Mouse (Mus musculus) left cerebral cortex, postnatal 25 days (tissue): ENCODE measurements at regions not wholly inside any gene's neighbourhood (a gene's known extent, or its start where the extent isn't known, plus 50 kb on each side); places are given as distances from the start of the nearest gene placed in this dataset.

Experiments
- DNase-seq, 2 experiments: peaks; one replicate each; pipeline ENCODE4 v3.0.0; 2022; ENCODE audit warnings: low spot score in 2 of 2, mixed read lengths in 1 of 2
- intact Hi-C: fragments of 180-260 bp; cut with DNase I; formaldehyde crosslinking; loops from one replicate; pipeline ENCODE4 v1.15.1; 2025

DNA sequence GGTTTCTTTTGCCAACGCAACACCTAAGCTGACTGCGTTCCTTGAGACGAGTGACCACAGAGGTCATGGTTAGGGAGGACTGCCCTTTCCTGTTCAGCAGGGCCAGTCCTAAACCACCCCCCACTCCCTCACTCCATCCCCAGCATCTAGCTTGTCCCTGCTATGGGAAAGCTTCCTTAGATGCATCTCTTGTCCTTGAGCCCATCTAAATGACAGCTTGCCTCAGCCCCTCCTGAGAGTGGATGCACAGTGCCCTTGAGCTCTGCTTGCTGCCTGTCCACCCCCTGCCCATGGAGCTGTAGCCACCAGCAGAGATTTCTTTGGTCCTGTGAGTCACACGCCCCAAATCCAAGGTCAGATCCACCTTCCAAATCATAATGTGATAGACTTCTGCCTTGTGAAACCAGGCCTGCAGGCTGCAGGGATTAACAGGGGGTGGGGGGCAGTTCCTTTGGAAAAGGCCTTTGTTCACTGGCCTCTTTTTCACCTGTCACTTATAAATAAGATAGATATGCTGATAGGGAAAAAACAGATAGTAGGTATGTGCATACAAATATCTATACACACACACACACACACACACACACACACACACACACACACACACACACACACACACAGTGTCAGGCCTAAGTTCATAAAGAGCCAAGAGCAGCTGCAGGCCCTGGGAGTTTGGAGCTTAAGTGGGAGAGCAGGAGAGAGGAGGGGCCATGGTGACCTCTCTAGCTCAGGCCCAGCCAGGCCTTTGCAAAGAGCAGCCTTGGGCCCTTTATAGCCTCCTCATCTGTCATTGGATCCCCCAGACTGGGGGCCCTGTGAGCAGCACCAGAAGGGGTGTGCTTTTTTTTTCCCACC lies 56.4 kb upstream of the Adra2c start:
- intact Hi-C loops = no loop called here
- no peak for DNase-seq

DNA sequence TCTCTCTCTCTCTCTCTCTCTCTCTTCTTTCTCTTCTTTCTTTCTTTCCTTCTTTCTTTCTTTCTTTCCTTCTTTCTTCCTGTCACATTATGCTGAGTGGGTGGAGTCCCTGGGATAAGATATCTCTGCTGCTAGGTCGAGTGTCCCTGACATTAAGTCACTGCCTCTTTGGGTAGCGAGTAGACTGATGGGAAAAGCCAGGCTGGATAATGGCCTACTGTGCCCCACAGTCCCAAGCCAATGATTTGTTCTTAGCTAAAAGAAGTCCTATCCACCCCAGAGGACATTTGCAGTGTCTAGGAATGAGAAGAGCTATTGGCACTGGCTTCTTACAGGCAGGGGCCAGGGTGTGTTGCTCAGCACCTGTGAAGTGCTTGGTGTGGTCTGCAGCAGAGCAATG lies 61.8 kb upstream of the Adra2c start:
- DNase-seq = no peak
- intact Hi-C loops = no loop called here

DNA sequence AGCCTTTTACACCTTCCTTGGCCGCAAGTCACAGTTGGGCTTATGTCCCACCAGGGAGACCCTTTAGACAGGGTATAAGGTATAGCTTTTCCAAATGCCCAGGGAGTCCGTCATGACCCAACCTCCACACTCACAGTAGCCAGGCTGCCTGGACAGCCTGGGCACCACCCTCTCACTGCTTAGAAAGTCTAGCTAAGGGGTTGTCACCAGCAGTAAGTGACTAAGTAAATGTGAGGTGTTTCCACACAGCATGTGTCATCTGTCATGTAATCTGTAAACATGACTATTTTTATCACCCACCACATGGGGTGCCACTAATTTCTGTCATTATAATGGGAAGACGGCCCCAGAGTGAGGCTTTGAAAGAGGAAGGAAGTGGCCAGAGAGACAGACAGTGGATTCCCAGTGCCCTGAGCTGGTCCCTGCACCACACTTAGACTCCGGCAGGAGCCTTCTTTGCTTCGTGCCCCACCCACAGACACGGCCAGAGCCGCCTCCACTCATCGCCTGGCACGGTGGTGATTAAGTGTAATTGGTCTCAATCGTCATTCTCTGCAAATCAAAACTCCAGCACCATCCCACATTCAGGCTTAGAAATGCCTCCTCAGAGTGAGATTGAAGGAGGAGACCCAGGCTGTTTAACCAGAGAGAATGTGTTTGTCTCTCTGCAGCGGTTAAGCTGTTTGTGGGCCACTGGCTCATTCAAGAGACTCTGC lies 62.5 kb upstream of the Adra2c start:
- DNase-seq = peak; percentile 27 to 41
- intact Hi-C loops = no loop called here

DNA sequence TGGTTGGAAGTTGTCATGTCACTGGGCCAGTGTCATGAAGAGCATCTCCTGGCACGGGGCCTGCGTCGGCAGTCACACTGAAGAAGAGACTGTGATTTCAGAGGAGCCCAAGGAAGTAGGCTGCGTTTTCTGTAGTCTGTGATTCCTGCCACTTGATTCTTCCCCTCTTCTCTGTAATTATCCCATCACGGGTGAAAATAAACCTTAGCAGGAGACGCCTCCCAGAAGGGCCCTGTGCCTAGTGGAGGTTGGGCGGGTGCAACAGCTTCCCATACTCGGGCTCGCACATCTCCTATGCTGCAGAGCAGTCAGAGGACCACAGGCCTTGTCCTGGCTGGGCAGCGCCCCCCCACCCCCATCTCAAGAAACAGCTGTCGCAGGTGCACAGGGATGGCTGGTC lies 63.1 kb upstream of the Adra2c start:
- DNase-seq = no peak
- intact Hi-C loops = no loop called here

DNA sequence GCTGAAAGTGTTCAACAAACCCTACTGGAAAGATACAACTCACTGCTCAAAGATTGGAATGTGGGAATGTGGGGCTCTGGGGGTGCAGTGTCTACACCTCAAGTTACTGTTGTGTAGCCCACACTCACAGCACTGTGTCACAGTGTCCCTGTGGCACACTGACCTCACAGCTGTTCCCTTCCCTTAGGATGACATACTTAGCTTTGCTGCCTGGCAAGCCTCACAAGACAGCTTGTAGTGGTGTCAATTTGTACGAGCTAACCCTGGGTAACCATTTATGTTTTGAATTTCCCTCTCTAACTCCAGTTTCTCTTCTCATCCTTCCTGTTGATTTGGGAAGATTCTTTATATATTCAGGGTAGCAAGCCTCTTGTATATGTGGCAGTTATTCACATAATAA lies 68.8 kb upstream of the Adra2c start:
- no peak for DNase-seq

DNA sequence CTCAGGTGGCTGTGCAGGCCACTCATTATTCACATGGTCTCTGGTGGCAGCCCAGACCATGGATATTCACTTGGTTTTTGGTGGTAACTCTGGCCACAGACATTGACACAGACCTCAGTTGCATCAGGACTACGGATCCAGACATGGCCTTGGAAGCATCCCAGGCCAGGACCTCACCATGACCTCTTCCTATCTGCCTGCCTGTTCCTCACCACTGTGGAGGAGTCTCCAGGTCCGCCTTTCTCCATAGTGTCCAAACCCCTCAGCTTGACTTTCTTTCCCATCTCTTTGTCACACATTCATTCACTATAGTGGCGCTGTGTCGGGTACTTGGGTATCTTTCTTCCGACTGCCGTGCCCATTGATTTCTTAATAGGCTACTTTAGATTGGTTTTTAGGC lies 74.1 kb upstream of the Adra2c start:
- intact Hi-C loops = no loop called here
- no peak for DNase-seq

More for the DNA sequence above, 68.8 kb upstream of the Adra2c start:
- intact Hi-C loops = no loop called here

DNA sequence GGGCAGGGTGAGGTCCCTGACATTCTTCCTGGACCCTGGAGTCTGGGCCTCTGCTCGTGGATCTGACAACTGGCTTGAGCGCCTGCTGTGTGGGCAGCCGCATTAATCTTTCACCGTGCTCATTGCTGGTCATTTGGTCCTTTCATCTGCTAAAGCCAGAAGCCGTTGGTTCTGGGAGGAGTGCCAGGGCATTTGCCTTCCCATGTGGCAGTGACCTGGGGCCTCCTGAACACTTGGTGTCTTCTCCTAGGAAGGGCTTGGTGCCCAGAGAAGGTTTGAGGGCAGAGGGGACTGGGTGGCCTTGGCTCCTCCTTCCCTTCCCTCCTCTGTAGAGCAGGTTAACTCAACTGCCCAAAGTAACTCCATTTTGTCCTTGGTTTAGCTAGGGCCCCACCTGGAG lies 79.7 kb upstream of the Adra2c start:
- DNase-seq = no peak
- intact Hi-C loops = no loop called here

DNA sequence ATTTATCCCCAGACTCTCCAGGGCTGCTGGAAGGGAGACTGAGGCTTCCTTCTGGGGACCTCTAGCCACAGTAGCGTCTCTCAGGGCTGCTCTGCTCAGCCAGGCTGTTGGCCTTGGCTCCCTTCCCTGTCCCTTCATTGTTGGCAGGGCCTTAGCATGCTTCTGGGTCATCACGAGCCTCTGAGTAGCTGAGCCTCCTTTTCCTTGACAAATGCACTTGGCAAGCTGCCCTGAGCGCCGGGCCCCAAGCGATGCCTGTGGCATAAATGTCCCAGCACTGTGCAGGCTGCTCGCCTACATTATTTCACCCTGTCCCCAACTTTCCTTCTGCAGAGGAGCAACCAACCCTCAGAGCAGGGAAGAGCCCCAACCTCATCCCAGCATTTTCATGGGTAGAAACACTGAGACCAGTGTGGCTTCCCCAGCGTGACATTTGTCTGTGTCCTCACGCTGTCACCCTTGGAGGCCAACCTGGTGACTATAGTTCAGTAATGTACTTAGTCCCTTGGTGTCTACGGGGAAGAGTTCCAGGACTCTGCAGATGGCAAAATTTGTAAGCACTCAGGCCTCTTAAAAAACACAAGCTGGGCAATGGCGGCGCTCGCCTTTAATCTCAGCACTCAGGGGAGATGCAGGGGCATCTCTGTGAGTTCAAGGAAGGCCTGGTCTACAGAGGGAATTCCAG lies 83.7 kb upstream of the Lrpap1 start:
- peak; percentile 69 to 81 for DNase-seq
- intact Hi-C loops = loop anchor here (5.0 kb wide), 1 partner anchor 143 kb away; no protein-coding TSS in a partner anchor

DNA sequence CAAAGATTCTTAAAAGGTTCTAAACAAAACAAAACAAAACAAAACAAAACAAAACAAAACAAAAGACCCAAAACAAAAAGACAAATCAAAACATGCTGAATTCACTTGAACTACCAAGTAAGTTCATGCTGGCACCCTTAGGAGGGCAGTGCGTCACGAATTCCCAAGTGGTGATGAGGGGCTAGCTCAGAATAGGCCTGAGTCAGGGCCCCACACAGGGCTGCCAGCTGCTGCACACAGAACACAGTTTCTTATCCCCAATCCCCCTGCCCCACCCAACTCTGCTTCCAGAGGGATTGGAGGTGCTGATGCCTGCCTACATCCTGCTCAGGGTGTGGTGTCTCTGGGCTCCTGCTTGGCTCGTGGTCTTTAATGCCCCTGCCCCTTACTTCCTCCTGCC lies 80.3 kb upstream of the Lrpap1 start:
- no peak for DNase-seq
- intact Hi-C loops = loop anchor here (5.0 kb wide), 1 partner anchor 146 kb away; no protein-coding TSS in a partner anchor

DNA sequence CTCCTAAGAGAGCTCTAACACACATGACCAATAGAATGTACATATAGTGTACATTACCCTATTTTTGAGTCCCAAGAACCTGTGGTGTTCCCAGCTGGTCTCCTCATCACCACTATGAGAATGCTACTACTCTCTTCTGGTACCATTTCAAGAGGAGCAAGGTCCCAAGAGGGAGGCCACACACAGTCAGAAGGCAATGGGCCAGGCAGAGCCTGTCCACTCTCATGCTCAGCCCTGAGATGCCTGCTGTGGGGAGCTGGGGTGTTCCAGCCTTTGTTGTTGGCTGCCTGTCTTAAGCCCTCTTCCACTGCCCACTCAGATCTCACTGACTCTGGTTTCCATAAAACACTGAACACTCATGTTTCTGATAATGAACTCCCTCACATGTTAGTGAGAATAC lies 79.7 kb upstream of the Lrpap1 start:
- DNase-seq = no peak
- intact Hi-C loops = loop anchor here (5.0 kb wide), 1 partner anchor 147 kb away; no protein-coding TSS in a partner anchor

DNA sequence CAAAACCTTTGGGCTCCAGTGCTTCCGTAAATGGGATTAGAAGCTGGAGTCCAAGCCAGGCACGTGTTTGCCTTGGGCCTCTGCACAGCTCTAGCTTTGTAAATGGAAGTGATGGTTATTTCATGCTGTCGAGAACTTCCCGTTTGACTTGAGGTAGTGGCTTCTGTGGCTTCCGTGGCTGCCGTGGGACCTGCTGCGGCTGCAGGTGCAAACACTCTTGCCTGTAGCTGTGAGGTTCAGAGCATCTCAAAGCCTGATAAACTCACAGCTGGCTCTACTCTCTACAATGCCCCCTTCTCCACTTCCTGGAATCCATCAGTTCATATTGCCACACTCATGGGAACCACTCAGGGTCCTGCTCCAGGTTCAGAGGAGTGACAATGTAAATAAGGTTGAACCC lies 77.9 kb upstream of the Lrpap1 start:
- DNase-seq = no peak
- intact Hi-C loops = no loop called here

DNA sequence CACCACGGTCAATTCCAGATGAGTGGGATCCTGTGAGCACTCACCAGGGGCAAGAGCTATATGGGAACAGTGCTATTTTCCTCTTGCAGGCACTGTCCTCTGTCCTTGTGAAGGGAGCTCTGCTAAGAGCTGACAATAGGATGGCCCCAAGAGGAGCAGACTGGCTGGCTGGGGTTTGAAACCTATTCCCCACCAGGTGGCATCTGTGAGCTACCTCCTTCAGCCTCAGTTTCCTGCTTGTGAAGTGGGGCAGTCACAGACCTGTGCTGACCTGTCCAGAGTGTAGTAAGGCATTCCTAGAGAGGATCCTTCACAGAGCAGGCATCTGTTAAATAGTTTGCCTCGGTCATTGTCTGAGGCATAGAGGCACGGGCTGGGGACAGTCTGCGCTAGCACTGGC lies 71.8 kb upstream of the Lrpap1 start:
- intact Hi-C loops = loop anchor here (1.0 to 5.0 kb wide), 2 partner anchors 100 to 171 kb away; partner anchors contain the start of gene Adra2c
- peak; percentile 30 for DNase-seq

DNA sequence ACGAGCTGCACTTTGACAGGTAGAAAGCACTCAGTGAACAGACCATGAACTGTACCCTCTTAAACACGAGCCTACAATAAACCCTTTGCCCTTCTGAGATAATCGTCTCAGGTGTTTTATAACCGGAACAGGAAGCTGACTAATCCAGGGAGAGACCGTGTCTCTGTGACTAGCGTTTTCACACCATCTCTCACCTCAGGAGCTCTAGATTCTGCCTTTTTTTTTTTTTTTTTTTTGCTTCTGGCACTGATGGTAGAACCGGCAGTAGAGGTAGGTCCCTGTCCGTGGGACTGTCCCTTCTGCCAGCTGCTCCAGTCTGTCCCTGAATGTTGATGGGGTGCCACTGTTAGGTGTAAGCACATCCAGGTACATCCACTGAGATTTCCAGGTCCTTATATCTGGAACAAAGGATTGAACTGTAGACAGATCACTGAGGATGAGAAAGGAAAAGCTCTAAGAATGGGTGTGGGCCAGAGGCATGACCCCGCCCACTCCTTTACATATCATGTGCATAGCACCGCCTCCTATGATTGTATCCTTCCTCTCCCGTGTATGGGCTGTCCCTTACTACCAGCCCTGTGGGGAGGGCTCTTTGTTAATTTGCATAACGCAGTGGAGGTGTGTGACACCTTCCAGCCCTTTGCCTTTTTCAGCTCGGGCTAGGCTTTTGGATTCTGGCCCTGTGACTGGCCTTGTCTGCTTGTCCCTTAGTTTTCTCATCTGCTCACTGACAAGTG lies 70.7 kb upstream of the Lrpap1 start:
- no peak for DNase-seq
- intact Hi-C loops = loop anchor here (5.0 kb wide), 1 partner anchor 101 kb away; the partner anchor contains the start of gene Adra2c

DNA sequence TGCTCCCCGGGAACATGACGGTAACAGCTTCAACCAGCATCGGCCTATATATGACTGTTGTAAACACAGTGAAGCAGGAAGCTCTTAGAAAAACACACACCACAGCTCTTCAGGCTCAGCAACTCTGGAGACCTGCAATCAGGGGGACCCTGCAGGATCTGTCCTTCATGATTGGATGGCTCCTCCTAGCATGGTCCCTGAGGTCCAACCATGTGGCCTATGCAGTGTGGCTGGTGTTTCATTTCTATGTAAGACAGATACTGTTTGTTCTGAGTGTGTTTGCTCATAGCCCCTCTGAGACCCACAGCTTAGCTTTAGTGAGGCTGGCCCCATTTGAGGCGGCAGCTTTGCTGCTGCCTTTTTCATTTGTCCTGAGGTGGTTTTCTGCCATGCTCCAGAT lies 68.8 kb upstream of the Lrpap1 start:
- intact Hi-C loops = no loop called here
- DNase-seq = no peak

DNA sequence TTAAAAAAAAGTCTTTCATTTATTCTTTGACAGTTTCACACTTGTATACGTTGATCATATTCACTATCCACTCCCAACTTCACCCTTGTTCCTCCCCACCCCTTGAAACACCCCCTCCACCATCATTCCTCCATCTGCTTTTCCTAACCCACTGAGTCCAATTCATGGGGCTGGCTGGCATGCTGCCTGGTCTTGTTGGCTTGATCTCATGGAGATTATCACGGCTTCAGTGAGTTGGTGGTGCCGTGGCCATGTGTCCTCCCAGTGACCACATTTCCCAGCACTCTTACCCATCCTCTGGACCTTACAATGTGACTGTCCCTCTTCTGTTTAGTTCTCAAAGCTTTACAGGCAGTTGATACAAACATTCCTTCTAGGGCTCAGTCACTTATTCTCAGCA lies 65.8 kb upstream of the Lrpap1 start:
- DNase-seq = no peak
- intact Hi-C loops = no loop called here

DNA sequence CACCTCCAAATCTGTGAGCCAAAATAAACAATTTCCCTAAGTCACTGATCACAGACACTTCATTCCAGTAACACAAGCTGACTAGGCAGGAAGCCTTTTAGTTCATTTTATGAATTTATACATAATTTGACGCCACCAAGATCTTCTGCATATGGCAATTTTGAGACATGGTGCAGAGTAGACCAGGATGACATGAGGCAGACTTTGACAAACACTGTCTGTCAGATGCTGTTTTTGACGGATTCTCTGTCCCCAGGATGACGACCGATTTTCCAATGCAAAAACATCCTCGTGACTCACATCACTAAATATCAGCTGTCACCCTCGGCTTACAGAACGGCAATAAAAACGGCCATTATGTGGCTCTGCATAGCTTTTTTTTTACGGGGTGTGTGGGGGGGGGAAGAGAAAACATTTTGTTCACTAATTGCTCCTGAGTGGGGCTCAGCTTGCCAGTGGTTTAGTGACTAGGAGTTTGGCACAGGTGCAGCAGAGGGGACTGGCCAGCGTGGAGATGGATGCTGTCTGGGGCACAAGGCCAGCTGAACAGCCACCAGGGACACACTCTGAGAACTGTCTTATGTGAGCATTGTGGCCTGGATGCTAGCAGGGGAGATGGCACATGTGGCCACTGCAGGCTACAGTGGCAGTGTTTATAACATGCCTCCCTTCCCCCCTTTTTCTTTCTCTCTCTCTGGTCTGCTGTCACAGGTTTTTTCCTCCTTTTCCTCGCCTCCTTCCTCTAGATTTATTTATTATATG lies 65.0 kb upstream of the Lrpap1 start:
- intact Hi-C loops = no loop called here
- DNase-seq = no peak

DNA sequence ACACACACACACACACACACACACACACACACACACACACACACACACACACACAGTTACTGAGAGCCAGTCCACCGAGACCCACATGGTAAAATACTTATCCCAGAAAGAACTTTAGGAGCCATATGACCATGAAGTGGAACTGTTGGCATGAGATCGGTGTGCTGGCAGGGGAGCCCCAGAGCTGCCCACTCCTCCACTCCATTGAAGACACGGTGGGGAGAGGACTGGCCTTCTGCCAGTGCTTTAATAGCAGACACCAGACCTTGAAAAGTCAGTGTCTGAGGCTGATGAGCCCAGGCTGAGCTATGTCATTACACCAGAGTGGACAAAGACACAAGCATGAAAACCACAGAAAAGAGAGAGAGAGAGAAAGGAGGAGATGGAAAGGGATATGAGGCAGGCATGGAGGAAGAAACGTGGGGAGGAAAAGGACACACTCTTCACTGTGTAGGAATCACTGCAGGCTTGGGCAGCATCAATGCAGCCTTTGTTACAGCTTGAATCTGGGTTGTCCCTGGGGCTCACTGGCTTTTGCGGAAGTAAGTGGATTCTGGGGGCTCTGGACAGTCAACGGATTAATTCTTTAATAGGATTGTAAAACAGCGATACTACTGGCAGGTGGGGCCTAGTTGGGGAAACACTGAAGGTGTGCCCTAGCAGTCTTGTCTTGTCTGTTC lies 64.2 kb upstream of the Lrpap1 start:
- no peak for DNase-seq
- intact Hi-C loops = no loop called here

DNA sequence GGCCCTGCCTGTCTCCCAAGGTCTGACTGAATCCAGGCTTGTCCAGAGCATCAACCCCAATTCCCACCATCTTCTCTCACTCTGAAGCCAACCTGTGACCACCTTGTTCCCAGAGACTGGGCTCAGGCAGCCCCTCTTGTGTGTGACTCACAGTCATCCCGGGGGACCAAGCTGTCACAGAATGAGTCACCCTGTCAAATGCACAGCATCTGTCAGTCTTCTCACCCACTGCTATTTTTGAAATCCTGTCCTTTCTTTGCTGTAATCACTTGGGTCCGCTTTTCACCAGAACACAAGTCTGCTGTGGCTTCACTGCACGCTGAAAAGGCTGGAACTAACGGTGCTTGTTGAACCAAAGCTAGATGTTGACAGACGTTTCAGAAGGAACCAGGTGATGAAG lies 63.3 kb upstream of the Lrpap1 start:
- intact Hi-C loops = no loop called here
- peak in 1 of 2 experiments; percentile 38 for DNase-seq
